Mouse (Mus musculus): ENCODE data around the gene Abcg8.

The Abcg8 gene

GRCm38 (mm10) chr17:84675951-84676366 is at the start of gene Abcg8:
Abcg8 (plus strand) TSS chr17:84676302.
- in situ Hi-C loops (cut with MboI, MseI) = no loop called here

- in situ Hi-C loops (cut with MboI, MseI) = no loop called here
Measured at GRCm38 (mm10) chr17:84626857-84627305, 49.2 kb upstream of the Abcg8 start.

GRCm38 (mm10) chr17:84627721-84628120 is 48.4 kb upstream of the Abcg8 start:
- in situ Hi-C loops (cut with MboI, MseI) = no loop called here

- in situ Hi-C loops (cut with MboI, MseI) = no loop called here
Measured at GRCm38 (mm10) chr17:84628611-84629010, 47.5 kb upstream of the Abcg8 start.

- in situ Hi-C loops (cut with MboI, MseI) = no loop called here
Measured at GRCm38 (mm10) chr17:84631836-84632235, 44.3 kb upstream of the Abcg8 start.

- in situ Hi-C loops (cut with MboI, MseI) = no loop called here
Measured at GRCm38 (mm10) chr17:84633443-84633842, 42.7 kb upstream of the Abcg8 start.

- in situ Hi-C loops (cut with MboI, MseI) = no loop called here
Measured at GRCm38 (mm10) chr17:84636328-84636727, 39.8 kb upstream of the Abcg8 start.

- in situ Hi-C loops (cut with MboI, MseI) = no loop called here
Measured at GRCm38 (mm10) chr17:84637971-84638370, 38.1 kb upstream of the Abcg8 start.

GRCm38 (mm10) chr17:84639796-84640378 is 36.2 kb upstream of the Abcg8 start:
- in situ Hi-C loops (cut with MboI, MseI) = no loop called here

GRCm38 (mm10) chr17:84641893-84642292 is 34.2 kb upstream of the Abcg8 start:
- in situ Hi-C loops (cut with MboI, MseI) = no loop called here

- in situ Hi-C loops (cut with MboI, MseI) = no loop called here
Measured at GRCm38 (mm10) chr17:84642324-84642723, 33.8 kb upstream of the Abcg8 start.

- in situ Hi-C loops (cut with MboI, MseI) = no loop called here
Measured at GRCm38 (mm10) chr17:84644292-84645050, 31.6 kb upstream of the Abcg8 start.

- in situ Hi-C loops (cut with MboI, MseI) = no loop called here
Measured at GRCm38 (mm10) chr17:84645119-84645518, 31.0 kb upstream of the Abcg8 start.

GRCm38 (mm10) chr17:84645894-84646293 is 30.2 kb upstream of the Abcg8 start:
- in situ Hi-C loops (cut with MboI, MseI) = no loop called here

GRCm38 (mm10) chr17:84646477-84646876 is 29.6 kb upstream of the Abcg8 start:
- in situ Hi-C loops (cut with MboI, MseI) = no loop called here

- in situ Hi-C loops (cut with MboI, MseI) = no loop called here
Measured at GRCm38 (mm10) chr17:84647630-84648029, 28.5 kb upstream of the Abcg8 start.

- in situ Hi-C loops (cut with MboI, MseI) = loop anchor here in 1 of 2 experiments (5.0 kb wide), 1 partner anchor 37 kb away; no protein-coding TSS in a partner anchor
Measured at GRCm38 (mm10) chr17:84650302-84651017, 25.6 kb upstream of the Abcg8 start.

GRCm38 (mm10) chr17:84653544-84653943 is 22.6 kb upstream of the Abcg8 start:
- in situ Hi-C loops (cut with MboI, MseI) = loop anchor here in 1 of 2 experiments (5.0 kb wide), 1 partner anchor 34 kb away; no protein-coding TSS in a partner anchor

- in situ Hi-C loops (cut with MboI, MseI) = no loop called here
Measured at GRCm38 (mm10) chr17:84656205-84656604, 19.9 kb upstream of the Abcg8 start.

GRCm38 (mm10) chr17:84656653-84657421 is 19.3 kb upstream of the Abcg8 start:
- in situ Hi-C loops (cut with MboI, MseI) = no loop called here

GRCm38 (mm10) chr17:84657422-84657732 is 18.7 kb upstream of the Abcg8 start:
- in situ Hi-C loops (cut with MboI, MseI) = no loop called here

- in situ Hi-C loops (cut with MboI, MseI) = no loop called here
Measured at GRCm38 (mm10) chr17:84657782-84658181, 18.3 kb upstream of the Abcg8 start.
